In the genomic region with DNA sequence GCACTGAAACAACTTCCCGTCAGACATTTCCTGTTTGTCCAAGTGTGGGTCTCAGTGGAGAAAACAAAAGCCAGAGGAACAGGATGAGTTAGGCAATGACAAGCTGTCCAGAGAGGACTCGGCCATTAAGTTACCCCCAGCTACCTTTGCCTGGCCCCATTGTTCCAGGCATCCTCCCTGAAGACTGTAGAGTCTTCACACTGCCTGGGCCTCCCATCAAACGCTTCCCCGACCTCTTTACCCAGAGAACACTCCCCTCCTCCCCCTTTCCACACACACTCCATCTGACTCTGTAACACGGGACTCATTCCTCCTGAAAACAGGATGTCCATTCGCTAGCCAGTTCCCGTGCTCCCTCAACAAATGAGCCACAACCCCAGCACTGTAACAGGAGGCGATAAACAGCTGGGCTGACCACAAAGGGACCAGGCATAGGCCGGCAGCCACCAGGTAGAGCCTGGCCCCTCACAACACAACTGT, we compare ENCODE assay signal across 8 mouse cellular contexts.
DNase-seq lines count a peak whose midpoint lies in the region; ATAC-seq and TF ChIP-seq lines count a peak whose summit lies in the region.

No protein-coding gene starts in this region.

- 0 out of 2 replicates have a peak overlapping the region, but pooled peaks have one; percentile 31 for H3K27ac ChIP-seq in limb, embryonic 12.5 days
- peak overlapping the region; percentile 73 for H3K27ac ChIP-seq in stomach, embryonic 15.5 days
- no peak overlapping the region for H3K27ac ChIP-seq in midbrain, embryonic 11.5 days (ENCODE audit: low read depth, low read length)

- H3K9ac ChIP-seq in limb, embryonic 12.5 days (replicated peaks): no peak overlapping the region; the same call in 1 of the 2 replicates
- no peak overlapping the region for H3K9ac ChIP-seq in stomach, embryonic 15.5 days
- H3K9ac ChIP-seq in midbrain, embryonic 11.5 days (ENCODE audit: low read length): no peak overlapping the region

- peak; percentile 31 to 48 for DNase-seq in lung, adult 18-20 months
- DNase-seq in lung, adult 2 months: no peak
- DNase-seq in heart, postnatal 14 days: peak; percentile 27 to 35
- no peak for DNase-seq in midbrain, embryonic 11.5 days (ENCODE audit: low spot score, missing footprints)
- DNase-seq in layer of hippocampus, adult 11-12 months (ENCODE audit: low spot score): no peak

- 36% methylated on average over 9 of the region's 9 CpGs for WGBS in lung, adult 2 months
- 28% methylated on average over 9 of the region's 9 CpGs for WGBS in limb, embryonic 12.5 days
- 38% methylated on average over 9 of the region's 9 CpGs for WGBS in stomach, embryonic 15.5 days
- 74% methylated on average over 9 of the region's 9 CpGs for WGBS in midbrain, embryonic 11.5 days

- H3K27me3 ChIP-seq in limb, embryonic 12.5 days: no peaks in the 10 kb centered on the region
- H3K27me3 ChIP-seq in stomach, embryonic 15.5 days (replicated peaks): no peaks in the 10 kb centered on the region
- H3K27me3 ChIP-seq in midbrain, embryonic 11.5 days (ENCODE audit: control insufficient read depth, insufficient read depth, low read length): no peaks in the 10 kb centered on the region

- no peak for TF ChIP-seq CTCF in lung, adult 2 months (IDR thresholded peaks at IDR 0.05; ENCODE audit: insufficient read depth, low read length)

- TF ChIP-seq POLR2A in lung, adult 2 months (IDR thresholded peaks at IDR 0.05; ENCODE audit: borderline replicate concordance, extremely low read depth, low read depth, low read length): no peak

- no peak; the same call in 1 of the 2 replicates for ATAC-seq in limb, embryonic 12.5 days (ENCODE audit: insufficient number of reproducible peaks, insufficient read depth, low FRiP score, low TSS enrichment, low read depth)
- peak; percentile 36; the same call in 1 of the 2 replicates for ATAC-seq in stomach, embryonic 15.5 days (ENCODE audit: insufficient read depth, low FRiP score, low read depth)
- no peak for ATAC-seq in cerebellum, adult (ENCODE audit: insufficient number of reproducible peaks, low FRiP score, low TSS enrichment)
- no peak for ATAC-seq in midbrain, embryonic 11.5 days (ENCODE audit: low FRiP score)

- no peaks in the 10 kb centered on the region for H3K9me3 ChIP-seq in limb, embryonic 12.5 days
- H3K9me3 ChIP-seq in stomach, embryonic 15.5 days: no peaks in the 10 kb centered on the region
- no peaks in the 10 kb centered on the region for H3K9me3 ChIP-seq in midbrain, embryonic 11.5 days (ENCODE audit: control insufficient read depth, low read length)

- H3K4me3 ChIP-seq in lung, adult 2 months (replicated peaks; ENCODE audit: extremely low read depth, low read depth, low read length): no peak overlapping the region
- H3K4me3 ChIP-seq in limb, embryonic 12.5 days (replicated peaks): no peak overlapping the region
- H3K4me3 ChIP-seq in stomach, embryonic 15.5 days (replicated peaks): no peak overlapping the region
- H3K4me3 ChIP-seq in midbrain, embryonic 11.5 days (ENCODE audit: low read depth, low read length): no peak overlapping the region

- H3K4me2 ChIP-seq in limb, embryonic 12.5 days: no peak overlapping the region
- no peak overlapping the region for H3K4me2 ChIP-seq in stomach, embryonic 15.5 days
- no peak overlapping the region for H3K4me2 ChIP-seq in midbrain, embryonic 11.5 days

- intact Hi-C loops in heart, postnatal 14 days (cut with DNase I): loop anchor here (5.0 kb wide), 2 partner anchors 49 to 104 kb away; no protein-coding TSS in a partner anchor

- H3K36me3 ChIP-seq in limb, embryonic 12.5 days: 0 out of 2 replicates have a peak, but pooled peaks cover 5% of the 10 kb centered on the region
- peaks cover 6% of the 10 kb centered on the region; the same call in 1 of the 2 replicates for H3K36me3 ChIP-seq in stomach, embryonic 15.5 days
- no peaks in the 10 kb centered on the region for H3K36me3 ChIP-seq in midbrain, embryonic 11.5 days (ENCODE audit: control insufficient read depth, insufficient read depth, low read length)

- peaks cover 20% of the 10 kb centered on the region for H3K4me1 ChIP-seq in lung, adult 2 months (ENCODE audit: control insufficient read depth, insufficient read depth, low read length)
- peaks cover 27% of the 10 kb centered on the region for H3K4me1 ChIP-seq in limb, embryonic 12.5 days (replicated peaks)
- H3K4me1 ChIP-seq in stomach, embryonic 15.5 days: peaks cover 2% of the 10 kb centered on the region; the same call in 1 of the 2 replicates
- H3K4me1 ChIP-seq in midbrain, embryonic 11.5 days (ENCODE audit: control insufficient read depth, insufficient read depth, low read length): no peaks in the 10 kb centered on the region

Comparison
In these comparisons a context has a peak if more than half of its experiments do, and no peak if none do; other contexts are left out.
1. DNase-seq: peak in lung, adult 18-20 months (2 of 2) and heart, postnatal 14 days (2 of 2); none in lung, adult 2 months (single experiment), midbrain, embryonic 11.5 days (single experiment) and layer of hippocampus, adult 11-12 months (single experiment).